Mouse (Mus musculus) v-Abl transformed pro-B cells (cell line): ENCODE measurements around the gene Fbxl21.

Source experiments
- in situ Hi-C, 2 experiments: fragments of 400-800 bp; cut with MboI; formaldehyde crosslinking; loops; one replicate each; pipeline ENCODE4 v1.15.1; 2025; ENCODE audit not compliant: unreplicated experiment in 2 of 2

Gene Fbxl21

GRCm38 (mm10) chr13:56522081-56522820 is at the start of gene Fbxl21:
Gene Fbxl21 (plus strand): TSS chr13:56522472.
- in situ Hi-C loops = no loop called here

DNA sequence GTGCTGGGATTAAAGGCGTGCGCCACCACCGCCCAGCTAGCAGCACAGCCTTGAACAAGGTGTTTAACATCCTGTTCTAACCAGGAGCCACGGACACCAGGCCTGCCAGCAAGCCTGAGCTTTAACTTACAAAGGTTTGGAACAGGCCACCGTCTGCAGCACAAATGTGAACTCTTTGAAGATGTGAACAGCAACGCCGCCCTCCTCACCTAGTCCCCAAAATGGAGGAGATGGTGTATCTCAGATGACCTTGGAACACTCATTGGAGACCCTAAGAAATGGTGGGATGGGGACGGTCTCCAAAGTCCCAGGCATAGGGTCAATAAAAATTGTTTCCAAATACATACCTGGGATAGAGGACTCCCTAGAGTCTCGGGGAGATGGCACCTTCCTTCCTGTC is 49.6 kb upstream of the Fbxl21 start:
- in situ Hi-C loops = loop anchor here (5.0 to 10.0 kb wide), 2 partner anchors 782 to 790 kb away; no protein-coding TSS in a partner anchor

DNA sequence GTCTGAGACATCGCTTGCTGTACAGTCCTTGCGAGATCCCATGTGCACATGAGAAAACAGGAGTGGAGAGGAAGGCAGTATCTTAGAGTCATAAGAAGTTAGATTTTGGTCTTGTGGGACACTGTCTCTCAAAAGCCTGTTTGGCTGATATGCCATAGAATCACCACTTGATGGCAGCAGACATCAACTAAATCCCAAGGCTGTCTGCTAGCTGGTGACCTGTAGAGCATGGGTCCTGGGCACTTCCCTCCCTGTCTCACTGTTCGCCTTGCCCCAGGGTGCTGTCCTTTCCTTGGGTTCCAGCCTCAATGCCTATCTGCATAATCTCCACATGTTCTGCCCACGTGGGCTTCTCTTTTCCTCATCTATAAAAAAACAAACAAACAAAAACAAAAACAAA is 46.9 kb upstream of the Fbxl21 start:
- in situ Hi-C loops = loop anchor here in 1 of 2 experiments (10.0 kb wide), 1 partner anchor 779 kb away; no protein-coding TSS in a partner anchor

GRCm38 (mm10) chr13:56476790-56477189 is 45.5 kb upstream of the Fbxl21 start:
- in situ Hi-C loops = loop anchor here in 1 of 2 experiments (10.0 kb wide), 1 partner anchor 778 kb away; no protein-coding TSS in a partner anchor

GRCm38 (mm10) chr13:56477271-56477670 is 45.0 kb upstream of the Fbxl21 start:
- in situ Hi-C loops = loop anchor here in 1 of 2 experiments (10.0 kb wide), 1 partner anchor 778 kb away; no protein-coding TSS in a partner anchor

DNA sequence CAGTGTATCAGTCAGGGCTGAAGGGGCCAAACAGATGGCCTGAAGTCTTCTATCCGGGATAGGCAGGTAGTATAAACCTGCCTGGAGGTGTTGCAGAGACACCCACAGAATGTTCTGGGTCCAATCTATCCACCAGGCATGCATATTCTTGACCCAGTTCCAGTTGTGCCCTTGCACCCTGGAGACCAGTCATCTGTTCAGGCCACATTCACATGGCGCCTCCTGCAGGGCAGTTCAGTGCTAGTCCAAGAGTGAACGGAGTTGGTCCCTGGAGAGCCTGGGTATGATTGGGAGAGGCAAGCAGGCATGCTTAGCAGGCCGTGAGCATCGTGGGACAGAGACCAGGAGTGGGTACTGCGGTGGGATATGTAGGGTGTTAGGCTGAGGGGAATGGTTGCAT is 44.2 kb upstream of the Fbxl21 start:
- in situ Hi-C loops = loop anchor here in 1 of 2 experiments (10.0 kb wide), 1 partner anchor 777 kb away; no protein-coding TSS in a partner anchor

- in situ Hi-C loops = loop anchor here in 1 of 2 experiments (10.0 kb wide), 1 partner anchor 153 kb away; no protein-coding TSS in a partner anchor
Measured at GRCm38 (mm10) chr13:56482146-56482545, 40.1 kb upstream of the Fbxl21 start, which contains the start of gene Il9. Gene Il9 (minus strand): TSS chr13:56482246.

DNA sequence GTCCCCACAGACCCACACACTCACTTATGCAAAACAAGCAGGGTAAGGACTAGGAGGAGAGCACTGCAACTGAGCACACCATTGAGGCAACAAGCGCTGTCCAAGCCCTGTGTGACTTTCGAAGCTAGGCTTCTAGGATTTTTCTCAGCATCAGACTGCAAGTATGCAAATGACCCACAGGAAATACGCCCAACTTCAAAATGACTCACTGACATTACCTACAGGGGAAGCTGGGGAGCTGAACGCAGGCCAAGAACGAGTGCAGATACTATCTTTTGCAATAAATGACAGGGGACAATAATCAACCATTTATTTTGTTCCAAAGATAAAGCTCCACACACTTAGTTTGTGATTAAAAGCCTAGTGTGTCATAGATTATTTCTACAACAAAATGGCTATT is 34.3 kb upstream of the Fbxl21 start:
- in situ Hi-C loops = loop anchor here in 1 of 2 experiments (10.0 kb wide), 1 partner anchor 147 kb away; no protein-coding TSS in a partner anchor

- in situ Hi-C loops = no loop called here
Measured at GRCm38 (mm10) chr13:56494440-56494839, 27.8 kb upstream of the Fbxl21 start.

DNA sequence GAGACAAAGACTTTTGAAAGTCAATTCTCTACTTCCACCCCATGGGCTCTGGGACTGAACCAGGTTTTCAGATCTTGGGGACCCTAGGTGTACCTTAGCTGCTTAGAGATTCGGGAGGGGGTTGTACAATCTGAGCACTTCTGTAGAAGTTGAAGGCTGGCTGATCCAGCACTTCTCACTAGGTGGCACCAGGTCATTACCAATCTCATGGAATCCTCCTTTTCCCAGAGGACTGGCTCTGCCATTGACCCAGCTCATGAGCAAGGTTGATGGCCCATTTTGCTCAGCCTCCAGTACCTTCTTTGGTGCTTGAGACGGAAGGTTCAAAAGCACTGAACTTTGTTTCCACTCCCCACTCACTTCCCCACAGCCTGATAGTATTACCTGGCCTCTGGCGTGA is 22.1 kb upstream of the Fbxl21 start:
- in situ Hi-C loops = no loop called here

DNA sequence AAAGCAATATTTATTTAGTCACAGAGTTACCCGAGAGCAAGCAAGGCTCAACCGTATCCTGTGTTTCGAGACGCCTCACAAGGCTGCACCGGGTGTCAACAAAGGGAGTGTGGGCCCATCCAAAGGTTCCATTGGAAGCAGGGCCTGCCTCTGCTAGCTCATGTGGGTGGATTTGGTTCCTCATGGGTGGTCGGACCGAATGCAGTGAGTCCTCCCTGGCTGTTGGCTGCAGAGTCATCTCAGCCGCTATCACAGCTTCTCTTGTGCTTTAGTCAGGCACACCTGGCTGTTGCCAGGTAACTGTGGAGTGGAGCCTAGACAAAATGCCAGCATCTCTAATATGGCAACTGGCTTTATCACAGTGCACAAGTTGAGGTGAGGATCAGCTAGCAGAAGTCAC is 21.6 kb upstream of the Fbxl21 start:
- in situ Hi-C loops = no loop called here

DNA sequence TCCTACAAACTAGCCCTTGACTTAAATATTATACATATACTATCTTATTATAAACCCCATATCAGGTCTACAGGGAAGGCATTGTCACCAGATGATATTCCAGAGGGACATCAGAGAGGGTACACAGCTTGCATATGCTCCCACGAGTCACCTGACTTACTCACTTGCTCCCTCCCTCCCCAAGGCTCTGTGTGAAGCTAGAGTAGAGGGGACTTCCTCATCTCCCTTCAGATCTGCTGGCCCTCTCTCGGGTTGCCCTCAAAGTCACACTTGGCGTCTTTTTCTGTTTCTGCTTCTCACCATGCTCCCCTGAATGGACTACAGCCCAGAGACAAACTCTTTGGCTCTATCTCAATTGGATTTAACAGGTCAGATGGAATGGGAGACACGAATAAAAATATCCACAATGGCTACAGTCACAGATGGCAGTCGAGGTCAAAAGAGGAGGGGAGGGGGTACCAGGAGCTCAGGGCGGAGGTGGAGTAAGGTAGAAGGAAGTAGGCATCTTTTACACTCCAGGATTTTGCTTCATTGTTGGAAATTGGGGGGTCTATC is 20.3 kb upstream of the Fbxl21 start:
- in situ Hi-C loops = no loop called here

GRCm38 (mm10) chr13:56506871-56507496 is 15.3 kb upstream of the Fbxl21 start:
- in situ Hi-C loops = no loop called here

GRCm38 (mm10) chr13:56509796-56510195 is 12.5 kb upstream of the Fbxl21 start:
- in situ Hi-C loops = no loop called here

- in situ Hi-C loops = no loop called here
Measured at GRCm38 (mm10) chr13:56513595-56513994, 8.7 kb upstream of the Fbxl21 start.

DNA sequence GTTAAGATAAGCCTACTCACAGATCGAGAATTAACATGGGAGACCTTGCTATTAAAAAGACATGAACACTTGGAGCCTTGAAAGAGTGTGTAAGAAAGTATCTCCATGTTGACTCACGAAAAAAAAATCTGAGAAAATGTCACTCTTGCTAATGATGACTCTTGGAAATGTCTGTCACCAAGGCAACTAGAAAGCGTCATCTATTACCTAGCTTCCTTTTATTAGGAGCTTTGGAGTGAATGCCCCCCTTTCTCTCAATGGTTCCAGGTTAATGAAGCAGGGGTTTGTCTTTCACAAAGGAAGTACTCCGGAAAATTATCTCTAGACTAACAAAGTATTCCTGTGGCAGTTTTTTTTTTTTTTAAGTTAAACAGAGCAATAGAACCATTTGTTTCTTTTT is 6.0 kb upstream of the Fbxl21 start:
- in situ Hi-C loops = no loop called here

GRCm38 (mm10) chr13:56516816-56517215 is 5.5 kb upstream of the Fbxl21 start:
- in situ Hi-C loops = no loop called here

DNA sequence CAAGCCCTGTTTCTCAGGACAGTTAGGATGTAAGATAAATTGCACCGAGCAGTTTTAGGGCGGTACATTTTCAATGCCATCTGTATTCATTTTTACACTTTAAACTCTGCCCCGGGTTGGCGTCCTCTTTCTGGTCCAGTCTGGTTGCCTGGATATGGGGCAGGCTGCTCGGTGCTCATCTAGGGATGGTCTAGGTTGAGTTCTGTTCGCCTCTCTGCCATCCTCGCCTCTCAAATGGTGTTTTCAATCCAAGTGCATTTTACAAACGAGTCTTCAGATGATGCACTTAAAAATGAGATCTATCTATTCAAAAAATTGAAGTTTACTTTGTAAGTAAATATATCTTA is 522 bp downstream of the Fbxl21 start:
- in situ Hi-C loops = no loop called here

DNA sequence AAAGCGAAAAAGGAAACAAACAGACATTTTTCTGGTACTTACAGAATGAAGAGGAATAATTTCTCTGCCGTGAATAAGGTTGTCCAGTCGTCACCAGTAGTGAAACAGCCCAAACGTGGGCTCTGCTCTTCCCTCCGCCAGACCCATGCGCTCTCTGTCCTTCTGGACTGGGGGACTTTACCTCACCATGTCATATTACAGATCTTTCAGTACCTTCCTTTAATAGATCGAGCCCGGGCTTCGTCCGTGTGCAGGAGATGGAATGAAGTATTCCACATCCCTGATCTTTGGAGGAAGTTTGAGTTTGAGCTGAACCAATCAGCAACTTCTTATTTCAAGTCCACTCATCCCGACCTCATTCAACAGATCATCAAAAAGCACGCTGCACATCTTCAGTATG is 4.6 kb downstream of the Fbxl21 start:
- in situ Hi-C loops = no loop called here

DNA sequence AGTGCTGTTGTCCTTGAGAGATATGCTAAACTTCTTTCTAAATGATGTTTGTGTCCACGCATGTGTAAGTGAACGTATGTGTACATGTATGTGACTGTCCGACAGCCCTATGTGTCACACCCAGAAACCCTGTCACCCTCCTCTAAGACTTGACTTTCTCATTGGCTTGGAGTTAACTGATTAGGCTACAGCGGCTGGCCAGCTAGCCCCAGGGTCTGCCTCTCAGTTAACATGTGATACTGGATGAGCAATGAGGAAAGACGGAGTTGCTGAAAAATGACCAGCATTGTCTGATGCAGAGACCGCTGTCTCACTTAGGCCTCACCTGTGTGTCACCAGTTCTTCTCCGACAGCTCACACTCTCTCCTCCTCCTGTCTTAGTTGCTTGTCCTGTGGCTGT is 5.6 kb downstream of the Fbxl21 start:
- in situ Hi-C loops = no loop called here

GRCm38 (mm10) chr13:56528281-56528680 is 6.0 kb downstream of the Fbxl21 start:
- in situ Hi-C loops = no loop called here
